Mouse (Mus musculus): Measurements from ENCODE around the gene Vwc2l.

The Vwc2l gene

DNA sequence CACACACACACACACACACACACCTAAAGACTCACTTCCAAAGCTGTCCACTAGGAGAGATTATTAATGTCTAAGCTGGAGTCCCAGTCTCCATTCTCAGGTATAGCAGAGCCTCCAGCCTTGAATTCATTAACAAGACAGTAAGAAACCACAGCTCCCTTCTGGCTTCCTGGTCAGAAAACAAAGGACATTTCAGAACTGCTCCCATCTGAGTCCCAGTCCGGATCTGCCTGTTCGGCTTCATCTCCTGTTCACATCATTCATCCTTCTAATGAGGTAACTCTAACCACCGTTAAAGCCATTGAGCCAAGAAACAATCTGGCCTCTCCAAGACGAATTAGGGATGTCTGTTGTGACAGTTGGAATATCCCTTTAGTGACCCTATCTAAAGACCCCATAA, 185.7 kb downstream of the Vwc2l start:
- no peak for DNase-seq (ENCODE audit: low spot score)

GRCm38 (mm10) chr1:70913071-70913470, 187.6 kb downstream of the Vwc2l start:
- DNase-seq (ENCODE audit: low spot score): no peak

DNA sequence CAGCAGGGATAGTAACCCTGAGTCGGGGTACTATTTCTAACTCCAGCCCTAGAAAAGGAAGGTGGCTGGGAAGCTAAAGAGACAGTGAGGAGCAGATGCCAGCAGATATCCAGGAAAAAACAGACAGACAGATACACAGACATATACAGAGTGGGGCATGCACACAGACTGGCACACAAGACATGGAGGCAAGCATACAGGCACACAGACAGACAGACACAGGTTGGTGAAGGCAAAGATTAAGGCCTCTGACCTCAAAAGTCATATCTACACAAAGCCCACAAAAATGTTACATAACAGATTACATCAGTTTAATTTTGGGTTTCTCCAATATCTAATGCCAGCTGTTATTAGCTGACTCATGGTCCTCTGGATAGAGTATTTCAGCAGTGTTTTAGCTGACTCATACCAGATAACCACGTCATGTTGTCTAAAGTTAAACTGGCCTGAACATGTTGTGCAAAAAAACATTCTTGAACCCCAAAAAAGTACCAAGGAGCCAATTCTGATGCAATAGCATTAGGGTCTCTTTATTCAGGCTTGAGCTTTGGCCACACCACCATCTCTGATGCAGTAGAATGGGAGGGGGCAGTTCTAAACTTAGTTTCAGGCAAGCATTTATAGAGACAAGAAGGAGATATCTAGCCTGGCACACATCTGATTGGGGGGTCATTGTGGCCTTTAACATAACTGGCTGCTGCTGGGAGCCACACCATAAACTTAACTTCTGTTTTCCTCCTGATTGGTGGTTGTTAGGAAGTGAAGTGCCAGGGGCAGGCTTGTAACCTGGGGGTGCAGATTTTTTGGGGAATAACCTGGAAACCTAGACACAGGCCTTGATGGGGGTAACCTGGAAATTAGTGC, 192.9 kb downstream of the Vwc2l start:
- no peak for DNase-seq (ENCODE audit: low spot score)

- DNase-seq (ENCODE audit: low spot score): no peak
Observed at GRCm38 (mm10) chr1:70933016-70933415, 207.5 kb downstream of the Vwc2l start.

All from testis, postnatal 14 days (tissue).